Mouse (Mus musculus) bone marrow, adult 2 months (tissue): Measurements from ENCODE around the gene Megf8.

ENCODE experiments used
- CTCF ChIP-seq: fragments of 200-500 bp; IDR thresholded peaks from 2 replicates; pipeline ENCODE4 v1.5.1; 2011; ENCODE audit warnings: low read length, control low read depth; ENCODE audit not compliant: control insufficient read depth, insufficient read depth
- POLR2A ChIP-seq: fragments of 200-500 bp; IDR thresholded peaks from 2 replicates; pipeline ENCODE4 v1.6.1; 2011; ENCODE audit warnings: low read depth, mild to moderate bottlenecking, control low read depth, low read length, borderline replicate concordance; ENCODE audit not compliant: control insufficient read depth

DNA sequence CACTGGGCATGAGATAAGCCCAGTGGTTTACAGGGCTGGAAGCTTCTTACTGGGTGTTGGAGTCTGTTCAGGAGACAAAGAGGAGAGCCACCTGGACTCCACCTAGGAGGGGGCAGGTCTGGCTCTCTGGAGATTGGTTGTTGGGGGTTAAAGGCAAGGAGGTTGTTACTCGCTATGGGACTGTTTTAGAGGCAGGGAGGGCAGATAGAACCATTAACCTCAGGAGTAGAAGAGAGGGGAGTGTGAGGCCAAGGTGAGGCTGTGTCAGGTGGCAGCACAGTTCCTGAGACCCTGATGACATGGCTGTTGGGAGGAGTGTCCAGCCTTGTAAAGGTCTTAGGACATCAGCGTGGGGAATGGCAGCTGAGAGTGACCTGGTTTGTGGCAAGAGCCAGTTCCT is 32.8 kb upstream of the Megf8 start:
- no peak for TF ChIP-seq CTCF
- TF ChIP-seq POLR2A, result no peak
